Mouse (Mus musculus): ENCODE data around the gene Snupn. TPM values are rescaled to one million over a fixed set of nuclear protein-coding genes. Genes with fewer than 3 reads are reported as not detected.
A peak's percentile ranks its signal among the peaks of the same experiment; 100 is the strongest.
"Not testable (repeated sequence)": the region's sequence is repeated elsewhere in the genome, so short reads cannot be mapped to it uniquely, and the experiment has no call there.

The Snupn gene
- total RNA-seq, 4 experiments from 2014 or later: 13.5 to 16.5 (median 15.5) TPM

DNA sequence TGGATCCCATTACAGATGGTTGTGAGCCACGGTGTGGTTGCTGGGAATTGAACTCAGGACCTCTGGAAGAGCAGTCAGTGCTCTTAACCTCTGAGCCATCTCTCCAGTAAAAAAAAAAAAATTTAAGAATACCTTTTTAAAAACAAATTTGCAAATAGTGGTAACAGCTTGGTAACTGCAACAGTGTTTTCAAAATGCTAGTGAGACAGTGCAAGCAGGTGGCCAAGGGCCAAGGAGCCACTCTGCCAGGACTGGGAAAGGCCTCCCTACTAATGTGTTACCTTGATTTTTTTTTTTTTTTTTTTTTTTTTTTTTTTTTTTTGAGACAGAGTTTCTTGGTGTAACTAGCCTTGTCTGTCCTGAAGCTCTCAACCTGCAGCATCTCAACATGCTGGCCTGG, 46.5 kb downstream of the Snupn start:
- DNase-seq (ENCODE audit: low spot score in 2 of 2): not testable (repeated sequence)

DNA sequence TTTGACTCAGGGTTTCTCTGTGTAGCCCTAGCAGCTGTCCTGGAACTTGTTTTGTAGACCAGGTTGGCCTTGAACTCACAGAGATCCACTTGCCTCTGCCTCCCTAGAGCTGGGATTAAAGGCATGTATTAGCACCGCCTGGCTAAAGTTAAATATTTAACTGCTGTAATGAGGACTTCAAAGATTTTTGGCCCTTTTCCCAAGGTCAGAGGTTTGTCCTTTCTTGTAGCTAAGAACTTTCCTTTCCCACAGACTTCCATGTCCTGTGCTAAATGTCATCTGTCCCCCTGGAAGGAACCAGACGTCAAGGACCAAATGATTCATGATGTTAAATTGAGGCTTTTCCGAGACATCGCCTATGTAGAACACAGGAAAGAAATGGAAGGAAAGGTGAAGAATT, 52.3 kb downstream of the Snupn start:
- DNase-seq (ENCODE audit: low spot score in 2 of 2): no peak

DNA sequence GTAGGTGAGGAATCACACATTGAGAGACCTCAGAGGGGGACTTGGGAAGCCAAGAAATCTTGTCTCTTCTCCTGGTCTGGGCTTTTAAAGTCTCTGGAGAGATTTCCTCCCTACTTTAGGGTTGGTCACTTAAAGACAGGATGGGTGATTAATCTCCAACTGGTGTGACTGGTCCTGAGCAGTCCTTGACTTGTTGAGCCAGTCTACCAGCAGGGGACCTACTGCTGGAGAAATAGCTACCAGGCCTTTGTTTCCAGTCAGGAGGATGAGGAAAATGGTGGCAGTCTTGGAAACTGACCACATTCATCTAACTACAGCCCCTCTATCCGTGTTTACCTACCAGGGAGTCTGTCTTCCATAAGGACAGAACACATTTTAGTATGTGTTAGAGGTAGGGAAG, 61.7 kb downstream of the Snupn start:
- DNase-seq (ENCODE audit: low spot score in 2 of 2): no peak

DNA sequence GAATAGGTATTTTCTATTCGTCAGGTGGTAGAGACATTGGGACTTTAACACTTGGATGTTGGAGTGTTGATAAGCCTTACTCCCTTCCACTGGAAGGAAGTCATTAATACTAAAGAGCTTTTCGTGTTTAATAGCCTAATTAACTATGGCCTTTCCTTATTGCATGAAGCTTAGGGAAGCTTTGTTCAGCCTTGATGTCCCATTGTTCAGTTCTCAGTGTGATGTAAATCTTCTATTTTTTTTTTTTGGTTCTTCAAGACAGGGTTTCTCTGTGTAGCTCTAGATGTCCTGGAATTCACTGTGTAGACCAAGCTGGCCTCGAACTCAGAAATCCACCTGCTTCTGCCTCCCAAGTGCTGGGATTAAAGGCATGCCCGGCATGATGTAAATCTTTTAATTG, 62.2 kb downstream of the Snupn start:
- DNase-seq (ENCODE audit: low spot score in 2 of 2): no peak

DNA sequence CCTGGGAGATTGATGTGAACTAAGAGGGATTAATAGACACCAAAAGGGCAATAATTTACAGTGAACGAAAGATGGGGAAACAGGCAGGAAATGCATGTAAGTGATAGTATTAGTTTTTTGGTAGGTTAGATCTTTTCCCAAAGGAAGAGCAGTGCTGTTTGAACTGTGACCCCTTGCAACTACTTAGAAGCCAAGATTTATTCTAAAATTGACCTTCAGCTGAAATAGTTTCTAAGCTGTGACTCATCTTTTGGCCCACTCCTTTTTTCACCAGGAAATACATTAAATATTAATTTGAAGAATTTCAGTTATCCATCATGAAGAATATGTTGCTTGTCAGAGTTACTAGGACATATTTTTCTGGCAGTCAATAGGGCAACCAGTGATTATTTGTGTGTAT, 63.1 kb downstream of the Snupn start:
- DNase-seq (ENCODE audit: low spot score in 2 of 2): no peak

DNA sequence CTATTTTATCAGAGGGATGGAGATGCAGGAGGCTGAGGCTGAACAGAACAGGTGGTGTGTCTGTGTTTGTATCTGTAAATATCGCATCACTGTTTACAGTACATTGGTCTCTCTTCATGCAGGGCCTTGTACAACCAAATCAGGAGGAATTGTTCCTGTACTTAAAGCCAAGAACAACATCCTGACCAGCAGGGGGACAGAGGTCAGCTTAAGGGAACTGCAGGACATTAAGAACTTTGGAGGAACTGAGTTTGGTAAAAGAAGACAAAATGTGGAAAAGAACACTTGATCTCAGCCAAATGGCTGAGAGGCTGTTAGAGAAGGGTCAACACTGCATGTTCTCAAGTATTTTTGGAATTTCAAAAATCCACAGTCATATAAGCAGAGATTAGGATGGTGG, 64.1 kb downstream of the Snupn start:
- no peak for DNase-seq (ENCODE audit: low spot score in 2 of 2)

DNA sequence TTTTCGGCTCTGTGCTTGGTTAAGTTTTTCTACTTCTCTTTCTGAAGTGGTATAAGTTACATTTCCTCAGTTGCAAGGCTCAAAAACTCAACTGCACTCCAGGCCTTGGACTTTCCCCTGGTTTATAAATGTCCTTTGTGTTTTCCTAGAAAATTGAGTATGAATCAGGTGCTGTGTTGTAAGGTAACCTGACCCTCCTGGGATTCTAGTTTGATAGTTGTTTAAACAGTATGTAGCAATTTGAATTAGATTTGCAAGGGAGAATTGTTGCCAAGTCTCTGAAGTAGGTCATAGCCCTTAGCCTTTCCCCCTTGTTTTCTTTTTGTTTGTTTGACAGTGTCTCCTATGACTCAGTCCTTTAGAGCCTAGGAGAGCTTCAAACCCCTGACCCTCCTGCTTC, 67.0 kb downstream of the Snupn start:
- no peak for DNase-seq (ENCODE audit: low spot score in 2 of 2)

DNA sequence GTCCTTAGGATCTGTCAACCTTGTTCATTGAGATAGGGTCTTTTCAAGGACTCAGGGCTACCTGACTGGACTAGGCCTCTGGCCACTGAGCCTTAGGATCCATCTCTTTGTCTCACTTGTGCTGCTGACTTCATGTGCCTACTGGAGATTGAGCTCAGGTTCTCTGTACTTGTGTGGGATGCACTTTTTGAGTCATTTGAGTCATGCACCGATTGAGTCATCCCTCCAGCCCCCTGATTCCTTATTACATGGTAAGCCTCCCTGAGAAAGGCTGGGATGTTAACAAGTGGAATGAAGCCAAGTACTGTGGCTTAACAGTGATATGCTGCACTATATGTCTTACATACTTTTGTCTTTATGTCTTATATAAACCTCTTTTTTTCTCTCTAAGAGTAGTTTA, 81.1 kb downstream of the Snupn start:
- peak; percentile 8 to 74 for DNase-seq (ENCODE audit: low spot score in 2 of 2)

Other genes with a start within 250 kb of the Snupn start
- 100 to 1,000 TPM; 330 to 366 (median 356) TPM for gene Lingo1, start 154.4 kb upstream of the Snupn start, total RNA-seq (2022)
- under 1 TPM in 2 of 4 experiments, not detected in 2; 0.30 to 0.37 TPM for gene Odf3l1, start 86.2 kb upstream of the Snupn start, total RNA-seq (2022)
- gene Cspg4, start 85.8 kb upstream of the Snupn start, total RNA-seq (2022): 10 to 100 TPM; 14.2 to 17.9 (median 15.9) TPM
- 10 to 100 TPM in 1 of 4 experiments, 1 to 10 TPM in 3; 7.9 to 10.5 (median 8.9) TPM for gene Snx33, start 22.5 kb upstream of the Snupn start, total RNA-seq (2022)
- gene Imp3, start 13.4 kb upstream of the Snupn start, total RNA-seq (2022): 10 to 100 TPM; 50.3 to 56.8 (median 51.5) TPM
- gene Ptpn9, start 44.0 kb downstream of the Snupn start, total RNA-seq (2022): 10 to 100 TPM; 24.8 to 30.6 (median 25.6) TPM
- gene Sin3a, start 121.2 kb downstream of the Snupn start, total RNA-seq (2022): 10 to 100 TPM; 39.1 to 52.4 (median 45.5) TPM
- 100 to 1,000 TPM; 116 to 162 (median 135) TPM for gene Man2c1, start 179.8 kb downstream of the Snupn start, total RNA-seq (2022)
- gene Neil1, start 197.4 kb downstream of the Snupn start, total RNA-seq (2022): 10 to 100 TPM in 2 of 4 experiments, 1 to 10 TPM in 2; 7.9 to 11.9 (median 9.5) TPM
- gene Commd4, start 207.5 kb downstream of the Snupn start, total RNA-seq (2022): 100 to 1,000 TPM in 1 of 4 experiments, 10 to 100 TPM in 3; 86.3 to 104 (median 93.7) TPM

All from left cerebral cortex, adult 8-10 months (tissue).